Mouse (Mus musculus): ENCODE measurements around the gene Slk.
"Not testable (repeated sequence)": the region's sequence is repeated elsewhere in the genome, so short reads cannot be mapped to it uniquely, and the experiment has no call there.

The Slk gene

GRCm38 (mm10) chr19:47571981-47572380 is 7.5 kb upstream of the Slk start:
- not testable (repeated sequence) for DNase-seq

DNA sequence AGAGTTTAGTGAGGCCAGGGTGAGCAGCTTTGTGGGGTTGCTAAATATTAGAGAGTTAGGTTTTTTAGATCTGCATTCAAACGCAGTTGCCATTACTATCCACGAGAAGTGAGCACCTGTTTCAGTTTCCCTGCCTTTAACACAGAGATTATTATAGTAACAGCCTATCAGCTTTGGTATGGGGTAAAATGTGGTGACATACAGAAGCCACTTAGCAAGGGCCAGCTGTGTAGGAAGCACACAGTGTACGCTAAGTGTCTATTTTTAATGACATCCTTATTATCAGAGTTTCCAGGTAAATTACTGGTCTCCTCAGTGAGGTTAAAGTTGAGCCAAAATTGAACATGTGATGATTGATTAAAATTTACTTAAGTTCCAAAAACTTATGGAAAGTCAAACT is 5.8 kb upstream of the Slk start:
- no peak for DNase-seq

DNA sequence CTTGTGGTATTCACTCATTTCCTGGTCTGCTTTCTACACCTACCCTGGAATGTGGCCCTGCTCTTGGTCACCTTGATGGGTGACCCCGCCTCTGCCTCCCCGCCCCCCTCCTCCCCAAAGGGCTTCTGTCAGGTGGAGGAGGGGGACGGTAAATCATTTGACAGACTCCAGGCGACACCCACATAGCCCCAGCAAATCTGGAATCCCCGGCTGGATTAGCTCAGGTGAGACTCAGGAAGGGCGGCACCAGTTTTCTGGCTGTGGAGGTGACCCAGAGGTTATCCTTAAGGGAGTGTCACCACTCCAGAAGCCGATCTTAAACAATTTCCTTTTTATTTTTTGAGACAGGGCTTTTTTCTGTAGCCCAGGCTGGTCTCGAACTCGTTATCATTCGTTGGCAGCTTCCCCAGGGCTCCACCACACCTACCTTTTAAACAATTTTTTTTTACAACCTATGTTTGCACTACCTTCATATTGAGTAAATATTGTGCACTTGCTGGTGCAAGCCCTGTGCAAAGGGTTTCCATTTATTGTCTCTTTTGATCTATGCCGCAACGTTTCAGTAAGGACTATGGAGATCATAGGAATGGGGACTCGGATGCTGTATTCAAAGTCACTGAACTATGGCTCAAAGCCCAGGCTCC is 775 bp upstream of the Slk start:
- peak in 1 of 2 experiments; percentile 27 for DNase-seq

DNA sequence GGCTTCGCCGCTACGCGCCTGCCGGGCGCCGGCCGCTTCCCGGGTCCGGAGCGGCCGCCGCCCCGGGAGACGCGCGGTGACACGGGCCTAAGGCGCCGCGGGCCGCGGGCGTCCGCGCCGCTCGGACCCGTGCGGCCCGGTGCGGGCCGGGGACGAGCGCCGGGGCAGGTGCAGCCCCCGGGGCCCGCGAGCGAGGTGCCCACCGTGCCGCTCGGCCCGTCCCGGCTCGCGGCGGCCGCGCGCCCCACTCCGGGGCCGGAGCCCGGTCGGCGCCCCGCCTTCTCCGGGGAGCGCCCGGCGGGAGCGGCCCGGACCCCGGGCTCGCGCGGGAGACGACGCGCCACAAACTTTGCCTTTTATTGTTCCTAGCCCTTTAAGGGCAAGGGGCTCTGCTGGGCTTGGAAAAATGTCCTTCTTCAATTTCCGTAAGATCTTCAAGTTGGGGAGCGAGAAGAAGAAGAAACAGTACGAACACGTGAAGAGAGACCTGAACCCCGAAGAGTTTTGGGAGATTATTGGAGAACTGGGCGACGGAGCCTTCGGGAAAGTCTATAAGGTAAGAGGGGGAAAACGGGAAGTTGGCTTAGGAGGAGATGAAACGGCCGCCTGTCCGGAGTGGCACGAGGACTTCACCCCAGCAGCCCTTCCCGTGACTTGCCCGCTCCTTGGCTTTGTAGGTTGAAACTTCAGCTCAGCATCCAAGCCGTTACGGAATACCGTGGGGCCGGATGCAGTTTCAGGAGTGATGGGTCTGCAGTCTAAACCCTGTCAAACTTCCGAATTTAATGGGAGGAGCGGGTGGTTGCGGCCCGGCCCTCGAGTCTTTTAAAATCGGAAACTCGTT is 532 bp downstream of the Slk start:
- peak; percentile 27 to 38 for DNase-seq

DNA sequence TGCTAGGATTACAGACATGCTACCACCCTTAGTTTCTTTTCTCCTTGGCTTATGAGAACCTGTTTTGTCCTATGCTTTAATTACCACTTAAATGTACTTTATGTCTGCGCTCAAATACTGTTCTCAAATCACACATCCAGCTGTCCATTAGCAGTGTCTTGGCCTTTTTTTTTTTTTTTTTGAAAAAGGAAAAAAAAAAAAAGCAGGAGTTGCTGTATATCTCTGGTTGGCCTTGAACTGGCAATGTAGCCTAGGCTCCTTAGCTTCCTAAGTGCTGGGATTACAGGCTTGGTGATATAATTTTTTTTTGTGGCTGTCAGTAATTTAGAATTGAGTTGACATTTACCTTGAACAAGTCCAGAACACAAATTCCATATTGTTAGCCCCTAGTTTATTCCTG is 6.3 kb downstream of the Slk start:
- no peak for DNase-seq

DNA sequence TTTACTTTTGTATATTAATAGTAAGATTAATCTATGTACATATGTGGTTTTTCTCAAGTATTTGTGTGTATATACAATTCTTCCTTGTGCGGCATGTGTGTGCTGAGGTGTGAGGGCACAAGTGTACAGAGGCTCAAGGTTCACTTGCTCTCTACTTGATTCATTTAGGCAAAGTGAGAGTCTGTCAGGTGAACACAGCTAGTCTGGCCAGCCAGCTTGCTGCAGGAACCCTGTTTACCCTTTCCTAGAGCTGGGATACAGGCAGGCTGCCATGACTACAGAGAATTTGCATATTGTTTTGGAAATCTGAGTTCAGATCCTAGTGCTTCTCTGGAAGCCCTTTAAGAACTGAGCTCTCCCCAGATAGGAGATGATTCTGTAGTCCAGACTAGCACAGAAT is 7.5 kb downstream of the Slk start:
- DNase-seq, result no peak

DNA sequence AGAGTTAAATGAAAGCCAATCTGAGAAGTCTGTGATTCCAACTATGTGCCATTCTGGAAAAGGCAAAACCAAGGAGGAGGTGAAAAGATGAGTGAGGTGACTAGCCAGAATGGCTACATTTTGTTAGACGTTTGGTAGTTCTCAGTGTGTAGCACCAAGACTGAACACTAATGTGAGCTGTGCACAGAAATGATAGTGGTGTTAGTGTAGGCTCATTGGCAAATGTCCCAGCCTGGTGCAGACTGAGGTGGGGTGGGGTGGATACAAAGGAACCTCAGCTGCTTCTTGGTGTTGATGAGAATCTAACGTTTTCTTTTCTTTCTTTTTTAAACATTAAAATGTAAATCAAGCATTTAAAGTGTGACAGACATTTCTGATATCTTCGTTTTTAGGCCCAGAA is 29.0 kb downstream of the Slk start:
- DNase-seq, result peak in 1 of 2 experiments; percentile 9

DNA sequence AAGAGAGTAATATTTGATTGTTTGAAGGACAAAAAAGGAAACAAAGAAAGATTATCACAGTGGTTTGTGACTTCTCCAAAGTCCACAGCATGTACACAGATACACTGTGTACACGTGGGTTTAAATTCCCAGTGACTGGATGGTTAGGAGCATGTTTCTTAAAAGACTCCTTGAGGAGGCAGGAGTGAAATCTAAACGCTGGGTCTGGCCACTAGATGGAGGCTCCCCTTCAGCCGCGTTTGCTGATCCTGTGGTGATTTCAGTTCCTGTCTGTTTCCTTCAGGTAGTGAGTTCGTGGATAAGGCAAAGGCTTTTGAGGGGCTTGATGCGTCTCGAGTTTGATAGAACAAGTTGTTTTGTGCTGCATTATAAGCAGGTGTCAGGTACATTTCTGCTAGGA is 34.0 kb downstream of the Slk start:
- no peak for DNase-seq

DNA sequence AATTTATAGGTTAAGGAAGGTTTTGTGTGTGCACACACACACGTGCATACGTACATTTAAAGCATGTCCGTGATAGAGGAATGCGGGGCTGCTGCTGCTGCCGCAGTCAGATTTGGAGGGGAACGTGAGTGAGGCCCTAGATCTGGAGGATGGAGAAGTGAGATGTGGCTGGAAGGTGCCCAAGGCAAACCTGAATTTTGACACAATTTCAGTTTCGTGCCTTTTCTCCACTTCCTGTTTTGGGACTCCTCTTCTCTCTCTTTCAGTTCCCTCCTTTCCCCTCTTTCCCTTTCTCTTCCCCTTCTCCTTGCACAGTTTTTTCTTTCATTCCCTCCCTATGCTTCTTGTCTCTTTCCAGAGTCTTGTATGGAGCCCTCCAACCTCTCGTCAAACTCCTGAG is 42.0 kb downstream of the Slk start:
- DNase-seq, result no peak

DNA sequence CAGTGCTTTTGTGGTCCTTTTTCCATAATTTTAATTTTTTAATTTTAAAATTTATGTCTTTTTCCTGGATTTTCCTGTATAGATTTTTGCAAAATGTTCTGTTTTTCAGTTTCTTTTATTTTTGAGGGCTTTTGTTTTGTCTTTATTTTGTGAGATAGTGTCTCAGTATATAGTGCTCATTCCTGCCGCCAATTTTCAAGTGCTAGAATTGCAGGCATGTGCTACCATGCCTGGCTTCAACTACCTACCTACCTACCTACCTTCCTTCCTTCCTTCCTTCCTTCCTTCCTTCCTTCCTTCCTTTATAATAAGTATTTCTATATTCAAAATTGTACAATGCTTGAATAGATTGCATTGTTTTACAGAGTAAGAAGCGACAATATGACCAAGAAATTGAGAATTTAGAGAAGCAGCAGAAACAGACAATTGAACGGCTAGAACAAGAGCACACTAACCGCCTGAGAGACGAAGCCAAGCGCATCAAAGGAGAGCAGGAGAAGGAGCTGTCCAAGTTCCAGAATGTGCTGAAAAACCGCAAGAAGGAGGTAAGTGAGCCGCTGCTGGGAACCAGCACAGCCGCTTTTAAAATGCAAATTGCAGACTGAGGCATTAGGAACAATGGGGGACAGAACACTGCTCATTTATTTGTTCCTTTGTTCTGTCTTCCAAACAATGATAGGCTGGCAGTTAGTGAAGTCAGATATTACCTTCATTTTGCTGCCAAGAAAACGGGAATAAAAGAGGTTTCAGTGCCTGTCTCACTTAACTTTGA is 45.6 kb downstream of the Slk start:
- DNase-seq, result no peak

DNA sequence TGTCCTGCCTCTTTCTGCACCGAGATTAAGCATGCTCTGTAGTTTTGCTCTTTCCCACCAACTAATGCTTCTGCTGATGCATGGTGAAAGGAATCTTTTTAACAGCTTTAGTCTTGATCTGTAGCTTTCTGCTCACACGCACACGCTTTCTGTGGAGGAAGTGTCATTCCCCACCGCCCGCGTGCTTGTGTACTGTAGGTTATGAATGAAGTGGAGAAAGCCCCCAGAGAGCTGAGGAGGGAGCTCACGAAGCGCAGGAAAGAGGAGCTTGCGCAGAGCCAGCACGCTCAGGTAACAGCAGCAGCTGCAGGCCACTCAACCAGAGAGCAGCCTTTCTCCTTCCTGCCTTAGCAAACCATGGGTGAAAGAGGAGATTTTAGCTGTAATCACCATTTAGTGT is 48.0 kb downstream of the Slk start:
- DNase-seq, result no peak

GRCm38 (mm10) chr19:47629068-47629467 is 49.6 kb downstream of the Slk start:
- no peak for DNase-seq

DNA sequence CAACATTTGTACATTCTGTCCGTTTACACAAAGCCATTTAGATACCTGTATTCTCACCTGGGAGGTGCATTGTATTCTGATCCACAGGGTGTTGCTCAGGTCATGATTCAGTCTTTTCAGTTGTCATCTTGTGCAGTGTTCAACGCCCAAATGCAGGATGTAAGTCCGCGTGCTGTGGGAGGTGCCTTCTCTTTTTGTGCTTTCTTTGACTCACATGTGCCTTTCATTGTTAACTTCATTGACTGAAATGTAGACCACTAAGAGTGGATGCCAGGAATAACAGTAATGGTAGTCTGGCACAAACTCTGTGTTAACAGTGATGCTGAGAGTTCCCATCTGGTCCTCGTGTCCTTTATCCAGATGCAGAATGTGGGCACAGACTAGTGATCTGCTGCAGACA is 50.9 kb downstream of the Slk start:
- no peak for DNase-seq

GRCm38 (mm10) chr19:47631799-47632198 is 52.3 kb downstream of the Slk start:
- no peak for DNase-seq

GRCm38 (mm10) chr19:47635380-47635779 is 55.9 kb downstream of the Slk start:
- no peak for DNase-seq

DNA sequence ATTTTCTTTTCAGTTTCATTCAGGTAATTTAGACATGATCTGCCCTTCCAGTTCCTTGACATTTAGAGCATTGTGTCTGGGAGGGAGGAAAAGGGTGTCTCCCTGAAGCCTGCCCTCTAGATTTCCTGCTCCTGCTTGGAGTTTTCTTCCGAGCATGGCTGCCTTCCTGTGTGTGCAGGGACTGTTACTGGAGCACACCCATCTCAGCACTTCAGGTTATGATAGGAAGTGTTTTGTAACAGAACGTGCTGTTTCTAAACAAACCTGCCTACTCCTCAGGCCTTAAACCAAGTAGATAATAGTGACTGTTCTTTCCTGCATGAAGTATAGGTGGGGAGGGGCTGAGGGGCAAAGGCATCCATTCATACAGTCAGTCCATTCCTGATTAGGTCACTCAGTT is 64.4 kb downstream of the Slk start:
- DNase-seq, result no peak

DNA sequence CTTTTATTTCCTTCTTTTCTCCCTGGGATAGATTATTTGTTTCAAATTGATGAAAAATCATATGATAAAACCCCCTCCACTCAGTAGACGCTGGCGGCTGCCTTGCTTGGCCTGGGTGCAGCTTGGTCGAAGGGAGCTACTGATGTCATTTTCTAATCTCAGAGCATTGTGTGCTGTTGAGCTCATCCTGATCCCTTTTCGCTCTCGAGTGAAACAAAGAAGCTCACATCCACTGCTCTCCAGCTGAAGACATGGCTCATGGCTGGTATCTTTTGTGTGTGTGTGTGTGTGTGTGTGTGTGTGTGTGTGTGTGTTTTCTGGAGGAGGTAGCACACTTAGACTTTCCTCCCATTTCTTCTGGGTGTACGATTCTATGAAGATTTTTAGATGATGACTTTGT is 66.1 kb downstream of the Slk start:
- DNase-seq, result no peak

- DNase-seq, result no peak
These were observed 67.1 kb downstream of the Slk start for GRCm38 (mm10) chr19:47646508-47647120.

- DNase-seq, result no peak
These were observed 69.6 kb downstream of the Slk start for GRCm38 (mm10) chr19:47649071-47649470.

- DNase-seq, result no peak
These were observed 71.1 kb downstream of the Slk start for GRCm38 (mm10) chr19:47650366-47651159.

- no peak for DNase-seq
These were observed 71.6 kb downstream of the Slk start for GRCm38 (mm10) chr19:47651160-47651480.

DNA sequence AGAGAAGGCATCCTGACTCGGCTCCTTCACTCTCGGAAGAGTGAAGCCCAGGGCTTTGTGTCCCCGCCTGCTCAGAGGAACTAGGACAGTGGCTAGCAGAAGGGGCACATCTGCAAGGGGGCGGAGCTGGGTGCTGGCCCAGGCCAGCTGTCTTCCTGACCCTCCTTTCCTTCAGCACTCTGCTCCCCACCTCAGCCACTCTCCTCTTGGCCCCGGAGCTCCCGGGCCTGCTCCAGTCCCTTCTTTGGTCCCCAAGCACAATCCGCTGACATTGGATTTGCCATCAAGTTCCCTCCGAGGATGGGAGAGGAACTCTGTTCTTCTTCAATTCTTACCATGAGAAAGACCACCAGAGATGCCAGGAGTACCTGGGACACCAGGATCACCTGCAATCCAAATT is 72.8 kb downstream of the Slk start:
- no peak for DNase-seq

- DNase-seq, result no peak
These were observed 73.7 kb downstream of the Slk start for GRCm38 (mm10) chr19:47653173-47653572.

Data from cerebellum, postnatal 14 days (tissue).